Mouse (Mus musculus): Measurements from ENCODE around the gene Fezf2. TPM values are rescaled to one million over a fixed set of nuclear protein-coding genes. Genes with fewer than 3 reads are reported as not detected.

Fezf2 gene
- polyA plus RNA-seq, 1 experiment from 2014 or later: not detected

DNA sequence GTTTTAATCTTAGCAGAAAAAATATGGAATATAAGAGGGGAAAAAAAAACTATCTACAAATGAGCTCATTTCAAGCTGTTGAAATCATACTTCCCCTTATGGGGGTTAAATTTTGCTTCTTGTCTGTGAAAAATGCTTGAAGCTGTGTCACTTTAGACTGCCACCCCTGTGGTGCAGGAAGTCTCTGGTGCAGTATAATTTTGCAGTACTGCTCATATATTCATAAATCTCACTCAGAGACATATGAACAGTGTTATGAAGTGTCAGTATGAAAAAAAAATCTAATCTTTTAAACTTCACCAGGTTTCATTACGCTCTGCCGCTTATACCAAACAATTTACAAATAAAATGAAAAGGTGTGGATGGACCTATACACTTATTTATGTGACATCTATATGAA lies 29.3 kb upstream of the Fezf2 start:
- Histone ChIP-seq H3K36me3 (ENCODE audit: control insufficient read depth, insufficient read depth, low read length) (no peaks in the 10 kb centered on the region), H3K4me3 (ENCODE audit: low read length) (no peak overlapping the region), H3K27ac (ENCODE audit: low read length) (no peak overlapping the region), H3K27me3 (ENCODE audit: control insufficient read depth, insufficient read depth, low read depth, low read length) (no peaks in the 10 kb centered on the region; the same call in 1 of the 2 replicates), H3K4me2 (ENCODE audit: low read depth, low read length) (no peak overlapping the region), H3K4me1 (replicated peaks; ENCODE audit: control insufficient read depth, insufficient read depth, low read length) (no peaks in the 10 kb centered on the region), H3K9ac (ENCODE audit: low read length) (no peak overlapping the region), H3K9me3 (ENCODE audit: control insufficient read depth, low read length) (no peaks in the 10 kb centered on the region)
- no peak for ATAC-seq (ENCODE audit: low read depth)
- WGBS: 79% methylated on average over 2 of the region's 2 CpGs

DNA sequence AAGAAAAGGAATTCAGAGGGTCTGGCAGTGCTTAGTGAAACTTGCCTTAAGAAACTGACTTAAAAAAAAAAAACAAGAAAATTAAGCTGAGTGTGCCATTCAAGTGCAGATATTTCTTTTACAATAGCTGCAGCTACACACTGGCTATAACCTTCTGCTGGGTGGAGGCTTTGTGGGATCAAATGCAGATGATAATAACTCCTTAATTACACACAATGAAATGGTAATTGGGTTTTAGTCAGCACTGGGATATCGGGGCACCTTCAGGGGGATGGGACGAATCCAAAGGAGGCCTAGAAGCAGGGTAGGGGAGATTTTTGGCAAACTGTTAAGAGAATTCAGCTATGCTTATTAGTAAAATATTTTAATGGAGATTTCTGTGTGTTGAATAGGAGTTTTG lies 27.5 kb upstream of the Fezf2 start:
- H3K9me3 ChIP-seq (ENCODE audit: control insufficient read depth, low read length): no peaks in the 10 kb centered on the region
- H3K4me2 ChIP-seq (ENCODE audit: low read depth, low read length): no peak overlapping the region
- H3K36me3 ChIP-seq (ENCODE audit: control insufficient read depth, insufficient read depth, low read length): no peaks in the 10 kb centered on the region
- no peaks in the 10 kb centered on the region; the same call in 1 of the 2 replicates for H3K27me3 ChIP-seq (ENCODE audit: control insufficient read depth, insufficient read depth, low read depth, low read length)
- no peak for ATAC-seq (ENCODE audit: low read depth)
- no peak overlapping the region for H3K4me3 ChIP-seq (ENCODE audit: low read length)
- H3K9ac ChIP-seq (ENCODE audit: low read length): no peak overlapping the region
- H3K27ac ChIP-seq (ENCODE audit: low read length): no peak overlapping the region
- 75% methylated on average over 2 of the region's 2 CpGs for WGBS
- no peaks in the 10 kb centered on the region for H3K4me1 ChIP-seq (replicated peaks; ENCODE audit: control insufficient read depth, insufficient read depth, low read length)

DNA sequence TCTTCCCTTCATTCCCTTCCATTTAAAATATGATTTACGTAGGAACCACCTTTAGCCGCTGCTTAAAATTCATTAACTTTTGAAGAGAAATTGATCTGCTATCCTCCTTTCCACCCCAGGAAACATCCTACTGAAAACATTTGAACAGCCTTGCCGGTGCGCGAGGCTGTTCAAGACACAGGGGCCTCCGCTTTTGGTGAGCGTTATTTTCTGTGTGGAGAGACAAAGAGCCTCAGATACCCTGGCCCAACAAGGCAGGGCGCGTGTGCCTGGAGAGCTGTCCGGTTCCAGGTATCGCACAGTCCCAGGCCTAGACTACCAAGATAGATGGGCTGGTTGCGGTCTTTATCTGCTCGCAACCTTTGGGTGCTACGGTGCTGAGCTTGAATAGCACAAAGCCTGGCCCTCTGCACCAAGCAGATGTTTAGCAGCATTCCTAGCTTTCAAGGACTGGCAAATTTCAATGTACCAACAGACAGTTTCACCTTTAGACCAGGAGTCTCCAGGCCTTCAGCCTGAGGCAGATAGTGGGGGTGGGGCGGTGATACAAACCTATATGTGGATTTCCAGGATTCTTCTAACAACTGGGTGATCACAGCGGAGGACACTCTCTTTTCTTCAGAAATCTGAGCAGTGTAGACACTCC lies 2.4 kb upstream of the Fezf2 start:
- no peak overlapping the region for H3K4me2 ChIP-seq (ENCODE audit: low read depth, low read length)
- no peak overlapping the region for H3K9ac ChIP-seq (ENCODE audit: low read length)
- no peak overlapping the region for H3K27ac ChIP-seq (ENCODE audit: low read length)
- no peaks in the 10 kb centered on the region for H3K36me3 ChIP-seq (ENCODE audit: control insufficient read depth, insufficient read depth, low read length)
- no peak overlapping the region for H3K4me3 ChIP-seq (ENCODE audit: low read length)
- H3K27me3 ChIP-seq (ENCODE audit: control insufficient read depth, insufficient read depth, low read depth, low read length): peaks cover 80% of the 10 kb centered on the region
- no peak for ATAC-seq (ENCODE audit: low read depth)
- 8% methylated on average over 16 of the region's 16 CpGs for WGBS
- H3K4me1 ChIP-seq (replicated peaks; ENCODE audit: control insufficient read depth, insufficient read depth, low read length): no peaks in the 10 kb centered on the region
- no peaks in the 10 kb centered on the region for H3K9me3 ChIP-seq (ENCODE audit: control insufficient read depth, low read length)

DNA sequence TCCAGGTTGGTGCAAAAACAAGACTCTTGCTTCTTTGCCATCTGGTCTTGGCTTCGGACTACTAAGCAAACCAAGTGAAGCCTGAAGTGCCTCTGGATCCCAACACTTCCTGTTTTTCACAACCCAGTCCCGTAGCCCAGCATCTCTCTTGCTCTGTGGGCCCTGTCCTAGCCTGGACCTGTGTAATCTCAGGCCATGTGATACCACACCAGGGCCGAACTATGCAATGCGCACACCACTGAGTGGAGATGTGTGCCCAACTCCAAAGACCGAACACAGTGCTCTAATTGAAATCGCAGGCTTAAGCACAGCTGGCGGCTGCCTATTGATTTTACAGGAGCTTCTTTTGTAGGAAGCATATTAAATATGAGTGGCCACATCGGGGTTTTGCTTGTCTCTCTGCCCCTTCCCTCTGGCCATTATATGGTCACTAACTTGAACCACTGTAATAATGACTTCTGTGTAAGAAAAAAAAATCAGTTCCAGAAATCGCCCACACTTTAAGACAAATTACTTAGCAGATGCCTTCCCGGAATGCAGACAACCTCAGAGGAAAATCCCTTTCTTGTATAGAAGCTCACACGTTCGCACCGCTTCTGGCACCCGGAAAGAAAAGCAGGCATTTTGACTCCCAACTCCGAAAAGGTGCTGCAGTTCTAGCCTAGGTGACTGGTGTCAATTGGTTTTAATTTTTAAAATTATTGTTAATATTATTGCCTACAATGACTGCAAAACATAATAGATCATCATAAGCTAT lies 1.5 kb upstream of the Fezf2 start:
- Histone ChIP-seq H3K27me3 (ENCODE audit: control insufficient read depth, insufficient read depth, low read depth, low read length) (peaks cover 89% of the 10 kb centered on the region), H3K4me2 (ENCODE audit: low read depth, low read length) (no peak overlapping the region), H3K4me3 (ENCODE audit: low read length) (no peak overlapping the region), H3K9ac (ENCODE audit: low read length) (no peak overlapping the region), H3K27ac (ENCODE audit: low read length) (no peak overlapping the region), H3K4me1 (replicated peaks; ENCODE audit: control insufficient read depth, insufficient read depth, low read length) (no peaks in the 10 kb centered on the region), H3K9me3 (ENCODE audit: control insufficient read depth, low read length) (no peaks in the 10 kb centered on the region), H3K36me3 (ENCODE audit: control insufficient read depth, insufficient read depth, low read length) (no peaks in the 10 kb centered on the region)
- WGBS: 8% methylated on average over 15 of the region's 15 CpGs
- ATAC-seq (ENCODE audit: low read depth): no peak

DNA sequence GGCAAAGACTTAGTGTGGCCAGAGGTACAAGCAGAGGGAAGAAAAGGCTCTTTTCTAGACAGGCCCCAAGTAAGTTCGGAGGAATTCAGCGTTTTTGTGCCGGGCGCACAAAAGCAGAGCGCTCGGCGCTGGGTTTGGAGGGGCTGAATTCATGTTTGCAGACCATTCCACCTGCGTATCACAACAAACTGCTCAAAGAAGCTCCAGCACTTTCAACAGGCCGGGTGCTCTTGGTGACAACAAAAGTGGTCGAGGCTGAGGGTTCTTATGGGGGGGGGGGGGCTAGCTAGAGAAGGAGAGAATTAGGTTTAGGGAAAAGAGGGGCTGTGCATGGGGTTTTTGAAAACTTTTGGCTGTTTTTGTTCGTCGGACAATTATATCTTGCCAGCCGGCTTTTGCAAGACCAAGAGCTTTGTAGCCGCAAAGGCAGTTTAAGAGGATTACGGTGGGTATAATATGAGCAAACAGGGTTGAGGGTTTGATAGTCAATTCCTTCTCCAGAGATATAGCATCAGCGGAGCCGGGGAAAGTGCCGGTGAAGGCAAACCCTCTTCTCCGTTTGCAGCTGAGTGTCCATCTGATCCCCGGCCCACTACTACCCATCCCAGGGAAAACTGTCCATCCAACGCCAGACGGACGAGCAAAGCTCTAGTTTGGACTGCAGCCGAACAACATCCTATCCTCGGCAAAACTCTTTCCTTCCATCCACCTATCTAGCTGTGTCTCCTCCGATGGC lies 956 bp downstream of the Fezf2 start:
- no peaks in the 10 kb centered on the region for H3K4me1 ChIP-seq (replicated peaks; ENCODE audit: control insufficient read depth, insufficient read depth, low read length)
- ATAC-seq (ENCODE audit: low read depth): no peak
- H3K4me2 ChIP-seq (ENCODE audit: low read depth, low read length): peak overlapping the region; percentile 46
- no peaks in the 10 kb centered on the region for H3K36me3 ChIP-seq (ENCODE audit: control insufficient read depth, insufficient read depth, low read length)
- peak overlapping the region; percentile 37 for H3K4me3 ChIP-seq (ENCODE audit: low read length)
- 2% methylated on average over 26 of the region's 26 CpGs for WGBS
- H3K9ac ChIP-seq (ENCODE audit: low read length): no peak overlapping the region
- no peak overlapping the region for H3K27ac ChIP-seq (ENCODE audit: low read length)
- no peaks in the 10 kb centered on the region for H3K9me3 ChIP-seq (ENCODE audit: control insufficient read depth, low read length)
- H3K27me3 ChIP-seq (ENCODE audit: control insufficient read depth, insufficient read depth, low read depth, low read length): peaks cover 95% of the 10 kb centered on the region

DNA sequence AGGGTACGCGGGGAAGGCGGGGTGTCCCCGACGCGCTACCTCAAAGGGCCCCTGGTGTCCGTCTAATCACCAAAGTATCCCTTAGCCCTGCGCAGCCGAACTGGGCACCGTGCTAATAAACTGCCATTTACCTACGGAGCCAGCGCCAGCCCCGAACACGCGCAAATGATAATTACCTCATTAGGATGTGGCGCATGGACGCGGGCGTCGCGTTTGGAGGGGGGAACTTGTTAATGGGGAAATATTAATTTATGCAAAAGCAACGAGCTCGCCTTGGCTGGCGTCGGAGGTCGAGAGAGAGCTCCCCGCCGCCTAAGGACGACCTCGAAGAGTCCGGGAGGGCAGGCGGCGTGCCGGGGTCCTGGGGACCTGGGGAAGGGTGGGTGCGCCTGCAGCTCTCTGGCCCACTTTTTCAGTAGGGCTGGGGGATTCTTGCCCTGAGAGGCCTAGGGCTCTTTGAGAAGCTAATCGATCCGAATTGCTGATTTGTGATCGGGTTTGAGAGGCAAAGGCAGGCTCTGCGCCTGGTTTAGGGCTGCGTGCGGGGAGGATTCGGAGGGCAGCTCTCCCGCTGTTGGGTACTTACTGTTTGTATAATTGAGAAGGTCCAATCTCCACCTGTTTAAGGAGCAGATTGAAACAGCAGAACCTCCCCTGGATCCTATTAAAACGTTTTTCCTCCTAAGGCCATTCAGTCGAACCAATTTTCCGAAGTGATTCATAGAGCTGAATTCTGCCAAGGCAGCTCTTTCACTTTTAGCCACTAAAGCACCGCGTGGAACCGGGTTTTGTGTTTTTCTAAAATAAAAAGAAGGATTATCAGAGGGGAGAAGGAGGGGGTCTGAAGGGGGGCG lies 1.8 kb downstream of the Fezf2 start:
- Histone ChIP-seq H3K36me3 (ENCODE audit: control insufficient read depth, insufficient read depth, low read length) (no peaks in the 10 kb centered on the region), H3K9me3 (ENCODE audit: control insufficient read depth, low read length) (no peaks in the 10 kb centered on the region), H3K4me2 (ENCODE audit: low read depth, low read length) (peak overlapping the region; percentile 46), H3K27ac (ENCODE audit: low read length) (no peak overlapping the region), H3K4me3 (ENCODE audit: low read length) (peak overlapping the region; percentile 37), H3K9ac (ENCODE audit: low read length) (no peak overlapping the region), H3K27me3 (ENCODE audit: control insufficient read depth, insufficient read depth, low read depth, low read length) (peaks cover 96% of the 10 kb centered on the region), H3K4me1 (replicated peaks; ENCODE audit: control insufficient read depth, insufficient read depth, low read length) (no peaks in the 10 kb centered on the region; the same call in 1 of the 2 replicates)
- WGBS: under 1% methylated on average over 50 of the region's 50 CpGs
- ATAC-seq (ENCODE audit: low read depth): no peak

DNA sequence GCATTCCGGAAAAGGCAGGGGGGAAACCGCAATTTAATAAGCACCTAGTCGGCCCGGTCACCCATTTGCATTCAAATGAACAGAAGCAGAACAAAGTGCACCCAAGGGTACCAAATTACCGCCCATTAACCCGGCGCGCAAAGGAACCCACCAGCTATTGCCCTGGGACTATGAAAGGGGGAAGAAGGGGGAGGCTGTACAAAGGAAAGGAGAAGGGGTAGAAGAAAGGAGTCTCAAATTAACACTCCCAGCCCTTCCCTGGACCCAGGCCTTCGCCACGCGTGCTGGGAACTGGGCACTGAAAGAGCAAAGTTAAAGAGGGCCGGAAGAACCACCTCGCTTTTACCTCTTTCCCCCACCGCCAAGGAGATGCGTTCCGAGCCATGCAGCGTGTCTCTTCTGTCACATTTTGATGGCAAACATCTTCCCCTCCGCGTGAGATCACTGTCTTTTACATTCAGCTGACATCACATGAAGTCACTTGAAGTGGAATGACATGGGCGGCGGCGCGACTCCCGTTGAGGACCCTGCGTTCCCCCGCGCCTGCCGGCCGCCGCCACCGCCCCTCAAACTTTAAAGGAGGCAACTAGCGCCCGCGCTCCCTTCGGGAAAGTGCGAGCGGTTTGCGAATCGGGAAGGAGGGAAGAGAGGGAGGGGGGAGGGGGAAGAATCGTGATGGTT lies 2.6 kb downstream of the Fezf2 start:
- ATAC-seq (ENCODE audit: low read depth): no peak
- Histone ChIP-seq H3K9me3 (ENCODE audit: control insufficient read depth, low read length) (no peaks in the 10 kb centered on the region), H3K4me2 (ENCODE audit: low read depth, low read length) (no peak overlapping the region), H3K4me3 (ENCODE audit: low read length) (no peak overlapping the region), H3K27ac (ENCODE audit: low read length) (no peak overlapping the region), H3K36me3 (ENCODE audit: control insufficient read depth, insufficient read depth, low read length) (no peaks in the 10 kb centered on the region), H3K4me1 (replicated peaks; ENCODE audit: control insufficient read depth, insufficient read depth, low read length) (no peaks in the 10 kb centered on the region; the same call in 1 of the 2 replicates), H3K9ac (ENCODE audit: low read length) (no peak overlapping the region), H3K27me3 (ENCODE audit: control insufficient read depth, insufficient read depth, low read depth, low read length) (peaks cover 96% of the 10 kb centered on the region)
- under 1% methylated on average over 40 of the region's 40 CpGs for WGBS

DNA sequence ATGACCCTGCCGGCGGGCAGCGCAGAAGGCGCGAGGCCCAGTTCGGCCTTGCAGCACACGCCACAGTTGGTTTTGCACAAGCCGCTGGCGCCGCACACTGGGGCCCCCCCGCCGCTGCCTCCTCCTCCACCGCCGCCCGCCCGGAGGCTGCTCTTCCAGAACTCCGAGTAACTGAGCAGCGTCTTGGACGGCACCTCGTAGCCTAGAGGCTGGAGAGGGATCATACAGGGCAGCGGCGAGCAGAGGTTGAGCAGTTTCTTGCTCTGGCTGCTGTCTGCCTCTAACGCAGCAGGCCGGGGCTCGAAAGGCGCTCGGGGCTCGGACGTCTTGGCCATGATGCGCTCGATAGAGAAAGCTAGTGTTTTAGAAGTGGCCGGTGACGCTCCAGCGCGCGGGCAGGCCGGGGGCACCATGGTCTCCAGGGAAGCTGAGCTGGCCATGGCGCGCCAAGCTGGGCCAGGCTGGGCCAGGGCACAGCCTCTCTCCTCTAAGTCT lies 3.2 kb downstream of the Fezf2 start:
- H3K27ac ChIP-seq (ENCODE audit: low read length): no peak overlapping the region
- ATAC-seq (ENCODE audit: low read depth): peak; percentile 30; the same call in 1 of the 2 replicates
- H3K4me3 ChIP-seq (ENCODE audit: low read length): no peak overlapping the region
- H3K27me3 ChIP-seq (ENCODE audit: control insufficient read depth, insufficient read depth, low read depth, low read length): peaks cover 99% of the 10 kb centered on the region
- no peaks in the 10 kb centered on the region for H3K9me3 ChIP-seq (ENCODE audit: control insufficient read depth, low read length)
- H3K4me2 ChIP-seq (ENCODE audit: low read depth, low read length): no peak overlapping the region
- WGBS: under 1% methylated on average over 39 of the region's 39 CpGs
- no peaks in the 10 kb centered on the region for H3K36me3 ChIP-seq (ENCODE audit: control insufficient read depth, insufficient read depth, low read length)
- no peak overlapping the region for H3K9ac ChIP-seq (ENCODE audit: low read length)
- no peaks in the 10 kb centered on the region; the same call in 1 of the 2 replicates for H3K4me1 ChIP-seq (replicated peaks; ENCODE audit: control insufficient read depth, insufficient read depth, low read length)
